Mouse (Mus musculus) retina, postnatal 1 day (tissue): ENCODE measurements around the gene Hic1.
A peak's percentile ranks its signal among the peaks of the same experiment; 100 is the strongest.

Experiments
- DNase-seq: peaks from one replicate; pipeline ENCODE4 v3.0.0-alpha.2; 2012

Hic1 gene

GRCm38 (mm10) chr11:75169405-75170080 is at the start of gene Hic1:
Hic1 (minus strand) TSS chr11:75169519.
- peak; percentile 24 for DNase-seq

GRCm38 (mm10) chr11:75214081-75214950 is 45.0 kb upstream of the Hic1 start:
- no peak for DNase-seq

- peak; percentile 90 for DNase-seq
Observed at GRCm38 (mm10) chr11:75213372-75214080, 44.2 kb upstream of the Hic1 start.

- peak; percentile 52 for DNase-seq
Observed at GRCm38 (mm10) chr11:75212876-75213275, 43.6 kb upstream of the Hic1 start.

GRCm38 (mm10) chr11:75212031-75212667 is 42.8 kb upstream of the Hic1 start:
- DNase-seq = peak; percentile 52

- DNase-seq = peak; percentile 62
Observed at GRCm38 (mm10) chr11:75210755-75211154, 41.4 kb upstream of the Hic1 start.

GRCm38 (mm10) chr11:75210093-75210492 is 40.8 kb upstream of the Hic1 start:
- no peak for DNase-seq

GRCm38 (mm10) chr11:75209363-75209762 is 40.0 kb upstream of the Hic1 start:
- DNase-seq = no peak

- no peak for DNase-seq
Observed at GRCm38 (mm10) chr11:75206347-75206746, 37.0 kb upstream of the Hic1 start.

- DNase-seq = no peak
Observed at GRCm38 (mm10) chr11:75204472-75204871, 35.2 kb upstream of the Hic1 start.

GRCm38 (mm10) chr11:75203926-75204325 is 34.6 kb upstream of the Hic1 start:
- no peak for DNase-seq

- DNase-seq = no peak
Observed at GRCm38 (mm10) chr11:75201721-75202120, 32.4 kb upstream of the Hic1 start.

GRCm38 (mm10) chr11:75200935-75201334 is 31.6 kb upstream of the Hic1 start:
- DNase-seq = no peak

GRCm38 (mm10) chr11:75199951-75200350 is 30.6 kb upstream of the Hic1 start:
- no peak for DNase-seq

- no peak for DNase-seq
Observed at GRCm38 (mm10) chr11:75198792-75199191, 29.5 kb upstream of the Hic1 start.

- DNase-seq = no peak
Observed at GRCm38 (mm10) chr11:75197956-75198355, 28.6 kb upstream of the Hic1 start.

GRCm38 (mm10) chr11:75196131-75196530 is 26.8 kb upstream of the Hic1 start:
- DNase-seq = no peak

- DNase-seq = peak; percentile 92
Observed at GRCm38 (mm10) chr11:75194850-75195461, 25.6 kb upstream of the Hic1 start.

- DNase-seq = peak; percentile 55
Observed at GRCm38 (mm10) chr11:75194121-75194849, 25.0 kb upstream of the Hic1 start.

GRCm38 (mm10) chr11:75193256-75194071 is 24.1 kb upstream of the Hic1 start, which contains the start of gene Rtn4rl1:
Rtn4rl1 (plus strand) TSS chr11:75193783.
- DNase-seq = peak; percentile 79
